Mouse (Mus musculus): ENCODE data around the gene Cyp4f14. TPM values are rescaled to one million over a fixed set of nuclear protein-coding genes. Genes with fewer than 3 reads are reported as not detected.
A peak's percentile ranks its signal among the peaks of the same experiment; 100 is the strongest.

Gene Cyp4f14
- polyA plus RNA-seq (2012; ENCODE audit: insufficient read depth, insufficient read length, missing spikeins), result not detected in 2 replicates

GRCm38 (mm10) chr17:32917131-32917530, at the start of gene Cyp4f14:
Gene Cyp4f14, minus strand, starts transcription at chr17:32917342.
- Histone ChIP-seq H3K4me1 (ENCODE audit: control insufficient read depth, insufficient read depth, insufficient read length, low read length) (no peaks in the 10 kb centered on the region), H3K4me3 (ENCODE audit: insufficient read depth, low read depth, low read length) (no peak within 1 kb of the TSS), H3K27ac (replicated peaks; ENCODE audit: low read depth, low read length) (no peak within 1 kb of the TSS)

GRCm38 (mm10) chr17:32965623-32966290, 48.6 kb upstream of the Cyp4f14 start, which contains the start of gene Zfp472:
Gene Zfp472, plus strand, starts transcription at chr17:32965814.
- peaks cover 9% of the 10 kb centered on the region for H3K4me1 ChIP-seq (ENCODE audit: control insufficient read depth, insufficient read depth, insufficient read length, low read length)
- peak within 1 kb of the TSS; percentile 79 for H3K4me3 ChIP-seq (ENCODE audit: insufficient read depth, low read depth, low read length)
- H3K27ac ChIP-seq (replicated peaks; ENCODE audit: low read depth, low read length), result peak within 1 kb of the TSS; percentile 60

GRCm38 (mm10) chr17:32965253-32965622, 48.1 kb upstream of the Cyp4f14 start:
- Histone ChIP-seq H3K4me1 (ENCODE audit: control insufficient read depth, insufficient read depth, insufficient read length, low read length) (peaks cover 9% of the 10 kb centered on the region), H3K27ac (replicated peaks; ENCODE audit: low read depth, low read length) (peak overlapping the region; percentile 60), H3K4me3 (ENCODE audit: insufficient read depth, low read depth, low read length) (peak overlapping the region; percentile 79)

GRCm38 (mm10) chr17:32951441-32951840, 34.3 kb upstream of the Cyp4f14 start:
- Histone ChIP-seq H3K4me3 (ENCODE audit: insufficient read depth, low read depth, low read length) (no peak overlapping the region), H3K27ac (replicated peaks; ENCODE audit: low read depth, low read length) (no peak overlapping the region), H3K4me1 (ENCODE audit: control insufficient read depth, insufficient read depth, insufficient read length, low read length) (peaks cover 3% of the 10 kb centered on the region; the same call in 1 of the 2 replicates)

DNA sequence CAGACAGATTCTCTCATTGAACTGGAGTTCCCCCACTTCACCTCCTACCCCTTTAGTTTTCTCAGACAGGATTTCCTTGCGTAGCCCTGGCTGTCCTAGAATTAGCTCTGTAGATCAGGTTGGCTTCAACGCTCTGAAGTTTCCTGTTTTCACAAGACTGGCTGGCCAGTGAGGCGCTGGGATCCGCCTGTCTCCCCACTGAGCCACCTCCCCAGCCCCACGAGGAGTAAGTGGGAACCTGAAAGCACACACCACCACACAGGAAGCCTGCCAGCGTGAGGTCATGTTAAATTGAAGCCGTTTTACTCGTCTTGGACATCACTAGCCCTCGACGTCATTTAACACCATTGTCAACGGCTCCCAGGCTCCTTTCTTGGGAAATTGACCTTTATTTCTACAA, 33.9 kb upstream of the Cyp4f14 start:
- H3K4me1 ChIP-seq (ENCODE audit: control insufficient read depth, insufficient read depth, insufficient read length, low read length), result peaks cover 6% of the 10 kb centered on the region; the same call in 1 of the 2 replicates
- H3K27ac ChIP-seq (replicated peaks; ENCODE audit: low read depth, low read length), result no peak overlapping the region
- H3K4me3 ChIP-seq (ENCODE audit: insufficient read depth, low read depth, low read length), result no peak overlapping the region

- Histone ChIP-seq H3K27ac (replicated peaks; ENCODE audit: low read depth, low read length) (no peak overlapping the region), H3K4me3 (ENCODE audit: insufficient read depth, low read depth, low read length) (no peak overlapping the region), H3K4me1 (ENCODE audit: control insufficient read depth, insufficient read depth, insufficient read length, low read length) (peaks cover 6% of the 10 kb centered on the region; the same call in 1 of the 2 replicates)
Observed at GRCm38 (mm10) chr17:32950136-32950535, 33.0 kb upstream of the Cyp4f14 start.

DNA sequence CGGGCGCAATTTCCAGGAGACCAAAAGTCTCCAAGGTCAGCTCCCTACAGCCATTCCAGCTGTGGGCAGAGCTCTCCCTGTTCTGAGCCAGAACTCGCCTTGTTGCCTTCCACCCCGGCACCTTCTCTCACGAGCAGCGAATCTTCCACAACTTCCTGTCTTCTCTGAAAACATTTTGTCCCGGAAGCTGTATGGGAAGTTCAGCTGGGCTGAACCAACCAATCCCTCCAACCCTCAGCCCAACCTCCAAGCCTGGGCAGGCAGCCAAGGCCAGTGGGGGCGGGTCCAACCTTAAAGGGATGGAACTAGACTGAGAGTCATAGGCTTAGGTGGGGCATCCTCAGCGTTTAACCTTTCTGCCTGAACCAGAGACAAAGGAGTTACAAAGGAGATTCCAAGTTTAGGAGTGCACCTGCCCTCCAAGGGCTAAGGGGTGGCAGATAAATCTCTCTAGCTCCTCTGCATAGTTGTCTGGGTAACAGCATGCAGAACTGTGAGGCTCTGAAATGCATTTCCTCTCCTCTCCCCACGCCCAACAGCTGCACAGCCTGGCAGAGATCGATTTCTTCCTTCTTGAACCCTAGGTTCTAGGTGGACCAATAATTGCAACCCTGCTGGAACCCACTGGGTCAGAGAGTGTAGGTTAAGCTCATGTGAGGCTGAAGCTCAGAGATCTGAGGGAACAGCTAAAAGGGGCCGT, 30.2 kb upstream of the Cyp4f14 start, which contains the start of gene Cyp4f13:
Gene Cyp4f13, minus strand, starts transcription at position 188 of the 700 bp plus-strand sequence.
- Histone ChIP-seq H3K4me1 (ENCODE audit: control insufficient read depth, insufficient read depth, insufficient read length, low read length) (peaks cover 6% of the 10 kb centered on the region; the same call in 1 of the 2 replicates), H3K27ac (replicated peaks; ENCODE audit: low read depth, low read length) (peak within 1 kb of the TSS; percentile 89), H3K4me3 (ENCODE audit: insufficient read depth, low read depth, low read length) (peak within 1 kb of the TSS; percentile 71)

DNA sequence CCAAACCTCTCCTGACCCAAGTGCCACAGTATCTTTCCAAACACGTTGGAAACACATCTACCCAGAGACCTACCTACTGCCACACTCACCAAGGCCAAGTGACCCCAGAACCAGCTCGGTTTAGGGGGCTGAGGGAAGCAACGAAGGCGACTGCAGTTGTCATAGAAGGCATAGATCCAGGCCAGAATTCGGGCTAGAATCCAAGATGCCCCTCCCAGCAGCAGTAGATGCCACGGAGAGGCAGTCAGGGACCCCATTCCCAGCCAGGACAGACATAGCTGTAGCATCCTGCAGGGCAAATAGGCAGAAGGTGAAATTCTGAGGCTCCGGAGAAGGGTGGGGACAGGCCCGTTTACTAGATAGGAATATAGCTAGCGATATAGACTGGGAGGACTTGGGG, 29.6 kb upstream of the Cyp4f14 start:
- peaks cover 6% of the 10 kb centered on the region; the same call in 1 of the 2 replicates for H3K4me1 ChIP-seq (ENCODE audit: control insufficient read depth, insufficient read depth, insufficient read length, low read length)
- peak overlapping the region; percentile 89 for H3K27ac ChIP-seq (replicated peaks; ENCODE audit: low read depth, low read length)
- H3K4me3 ChIP-seq (ENCODE audit: insufficient read depth, low read depth, low read length), result peak overlapping the region; percentile 71

GRCm38 (mm10) chr17:32944402-32945035, 27.4 kb upstream of the Cyp4f14 start:
- Histone ChIP-seq H3K4me3 (ENCODE audit: insufficient read depth, low read depth, low read length) (no peak overlapping the region), H3K27ac (replicated peaks; ENCODE audit: low read depth, low read length) (no peak overlapping the region), H3K4me1 (ENCODE audit: control insufficient read depth, insufficient read depth, insufficient read length, low read length) (peaks cover 6% of the 10 kb centered on the region; the same call in 1 of the 2 replicates)

DNA sequence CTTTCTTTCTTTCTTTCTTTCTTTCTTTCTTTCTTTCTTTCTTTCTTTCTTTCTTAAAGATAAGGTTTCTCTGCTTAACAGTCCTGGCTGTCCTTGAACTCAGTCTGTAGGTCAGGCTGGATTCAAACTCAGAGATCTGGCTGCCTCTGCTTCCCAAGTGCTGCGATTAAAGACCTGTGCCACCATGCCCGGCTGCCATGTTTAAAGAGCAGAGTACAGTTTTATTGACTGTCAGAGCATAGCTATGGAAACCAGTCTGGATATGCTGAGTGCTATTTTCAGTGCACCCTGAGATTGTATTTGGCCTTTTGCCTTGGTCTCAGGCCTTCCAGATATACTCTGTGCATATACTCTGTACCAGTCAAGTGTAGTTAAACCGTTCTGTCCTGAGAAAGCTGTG, 26.5 kb upstream of the Cyp4f14 start:
- no peak overlapping the region for H3K27ac ChIP-seq (replicated peaks; ENCODE audit: low read depth, low read length)
- no peak overlapping the region for H3K4me3 ChIP-seq (ENCODE audit: insufficient read depth, low read depth, low read length)
- H3K4me1 ChIP-seq (ENCODE audit: control insufficient read depth, insufficient read depth, insufficient read length, low read length), result peaks cover 6% of the 10 kb centered on the region; the same call in 1 of the 2 replicates

GRCm38 (mm10) chr17:32939831-32940230, 22.7 kb upstream of the Cyp4f14 start:
- Histone ChIP-seq H3K27ac (replicated peaks; ENCODE audit: low read depth, low read length) (no peak overlapping the region), H3K4me3 (ENCODE audit: insufficient read depth, low read depth, low read length) (no peak overlapping the region), H3K4me1 (ENCODE audit: control insufficient read depth, insufficient read depth, insufficient read length, low read length) (no peaks in the 10 kb centered on the region)

GRCm38 (mm10) chr17:32927803-32928202, 10.7 kb upstream of the Cyp4f14 start:
- Histone ChIP-seq H3K4me3 (ENCODE audit: insufficient read depth, low read depth, low read length) (no peak overlapping the region), H3K4me1 (ENCODE audit: control insufficient read depth, insufficient read depth, insufficient read length, low read length) (no peaks in the 10 kb centered on the region; the same call in 1 of the 2 replicates), H3K27ac (replicated peaks; ENCODE audit: low read depth, low read length) (no peak overlapping the region)

DNA sequence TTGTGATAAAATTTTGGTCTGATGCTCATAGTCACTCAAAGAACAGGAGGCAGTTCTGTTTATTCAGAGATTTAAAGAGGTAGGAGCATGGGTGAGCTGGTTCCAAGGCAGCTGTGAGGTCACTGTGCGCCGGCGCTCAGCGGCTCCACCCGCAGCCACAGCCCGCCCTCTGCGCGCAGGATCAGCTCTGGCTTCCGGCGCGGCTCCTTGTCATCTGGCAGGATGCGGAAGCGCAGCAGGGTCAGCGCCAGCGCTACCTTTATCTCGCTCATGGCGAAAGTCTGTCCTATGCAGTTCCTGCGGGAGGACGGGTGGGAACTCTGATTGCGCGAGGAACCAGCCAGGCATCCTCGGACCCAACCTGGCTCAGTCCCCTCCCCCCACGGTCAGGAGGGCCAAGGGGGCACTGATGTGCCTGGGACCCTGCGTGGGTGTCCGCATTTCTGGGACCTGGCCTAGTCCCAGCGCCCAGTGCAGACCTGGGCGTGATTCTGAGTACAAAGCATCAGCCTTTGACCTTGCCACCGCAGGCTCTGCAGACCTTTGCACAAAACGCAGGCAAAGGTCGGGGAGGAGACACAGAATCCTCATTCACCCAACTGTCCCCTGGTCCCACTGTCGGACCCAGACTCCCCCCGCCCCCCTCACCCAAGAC, 7.6 kb upstream of the Cyp4f14 start:
- Histone ChIP-seq H3K4me3 (ENCODE audit: insufficient read depth, low read depth, low read length) (peak overlapping the region; percentile 61), H3K4me1 (ENCODE audit: control insufficient read depth, insufficient read depth, insufficient read length, low read length) (no peaks in the 10 kb centered on the region; the same call in 1 of the 2 replicates), H3K27ac (replicated peaks; ENCODE audit: low read depth, low read length) (peak overlapping the region; percentile 40)

- Histone ChIP-seq H3K4me3 (ENCODE audit: insufficient read depth, low read depth, low read length) (no peak overlapping the region), H3K27ac (replicated peaks; ENCODE audit: low read depth, low read length) (no peak overlapping the region), H3K4me1 (ENCODE audit: control insufficient read depth, insufficient read depth, insufficient read length, low read length) (no peaks in the 10 kb centered on the region; the same call in 1 of the 2 replicates)
Observed at GRCm38 (mm10) chr17:32923681-32924080, 6.5 kb upstream of the Cyp4f14 start.

DNA sequence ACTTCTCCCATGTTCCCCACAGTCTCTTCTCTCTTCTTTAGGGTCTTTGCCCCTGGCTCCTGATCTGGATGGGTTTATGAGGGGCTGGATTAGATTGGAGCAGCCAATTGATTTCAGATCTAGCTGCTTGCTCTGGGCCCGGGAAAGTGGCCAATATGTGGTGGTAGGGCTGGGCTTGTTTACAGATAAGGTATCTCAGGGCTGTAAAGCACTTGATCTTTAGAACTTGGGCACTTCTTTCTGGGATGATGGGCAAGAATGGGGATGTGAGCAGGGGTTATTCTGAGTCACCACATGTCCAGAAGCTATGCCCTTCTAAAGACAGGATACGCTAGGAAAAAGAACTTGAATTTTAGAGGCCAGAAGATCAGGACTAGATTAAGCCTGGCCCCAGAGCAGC, 2.0 kb upstream of the Cyp4f14 start:
- Histone ChIP-seq H3K4me3 (ENCODE audit: insufficient read depth, low read depth, low read length) (no peak overlapping the region), H3K4me1 (ENCODE audit: control insufficient read depth, insufficient read depth, insufficient read length, low read length) (no peaks in the 10 kb centered on the region), H3K27ac (replicated peaks; ENCODE audit: low read depth, low read length) (no peak overlapping the region)

Data from brown adipose tissue, adult 24 weeks (tissue).